Mouse (Mus musculus): Measurements from ENCODE around the gene Rnasel. TPM values are rescaled to one million over a fixed set of nuclear protein-coding genes. Genes with fewer than 3 reads are reported as not detected.

The Rnasel gene
- polyA plus RNA-seq, 1 experiment from 2014 or later: 23.7 TPM

DNA sequence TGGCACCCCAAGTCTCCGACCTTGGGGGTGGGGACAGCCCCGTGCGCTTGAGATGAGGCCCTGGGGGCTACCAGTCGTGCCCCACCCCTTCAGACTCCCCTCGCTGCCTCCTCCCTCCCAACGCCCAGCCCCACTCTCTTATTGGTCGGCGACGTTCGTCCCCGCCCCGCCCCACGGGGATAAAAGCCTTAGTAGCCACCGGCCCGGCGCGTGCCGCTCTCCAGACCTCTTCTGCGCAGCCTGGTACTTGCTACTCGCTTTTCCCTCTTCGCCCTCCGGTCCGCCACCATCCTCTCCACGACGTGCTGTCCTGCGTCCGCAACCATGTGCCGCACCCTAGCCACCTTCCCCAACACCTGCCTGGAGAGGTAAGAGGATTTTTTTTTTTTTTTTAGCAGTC lies 9.1 kb upstream of the Rnasel start, which contains the start of gene Rgs16:
TSS of gene Rgs16 (plus strand) at position 205 of the 400 bp plus-strand sequence.
- under 1% methylated on average over 28 of the region's 28 CpGs for WGBS
- DNase-seq (ENCODE audit: low spot score): peak; percentile 86
- Histone ChIP-seq H3K4me3 (peak within 1 kb of the TSS; percentile 58), H3K4me1 (replicated peaks) (peaks cover 83% of the 10 kb centered on the region), H3K27me3 (ENCODE audit: insufficient read depth, poor library complexity, severe bottlenecking) (peaks cover 48% of the 10 kb centered on the region), H3K36me3 (peaks cover 22% of the 10 kb centered on the region), H3K27ac (peak within 1 kb of the TSS; percentile 77), H3K9me3 (no peaks in the 10 kb centered on the region)

DNA sequence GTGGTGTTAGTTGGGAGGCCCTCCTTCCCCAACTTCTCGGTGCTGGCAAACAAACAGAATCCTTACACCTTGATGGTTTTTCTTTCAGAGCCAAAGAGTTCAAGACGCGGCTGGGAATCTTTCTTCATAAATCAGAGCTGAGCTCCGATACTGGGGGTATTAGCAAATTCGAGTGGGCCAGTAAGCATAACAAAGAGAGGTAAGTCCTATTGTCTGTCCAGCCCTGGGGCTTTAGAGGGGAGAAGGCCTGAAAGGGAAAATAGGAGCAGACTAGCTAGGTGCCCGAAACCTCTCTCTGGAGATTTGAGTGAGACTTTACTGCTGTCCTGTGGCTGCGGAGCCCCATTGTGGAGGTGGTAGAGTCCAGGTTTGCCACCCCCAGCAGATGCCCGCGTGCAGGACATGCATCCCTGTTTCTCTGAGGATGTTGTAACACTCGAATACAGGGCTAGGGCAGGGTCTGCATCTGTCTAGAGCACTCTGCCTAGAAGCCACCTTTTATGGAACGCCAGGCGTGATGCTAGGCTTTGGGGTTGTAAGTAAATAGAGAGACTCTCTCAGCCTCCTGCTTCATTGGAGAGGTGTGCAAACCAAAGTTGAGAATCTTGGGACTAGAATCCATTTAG lies 8.3 kb upstream of the Rnasel start:
- peak overlapping the region; percentile 58 for H3K4me3 ChIP-seq

DNA sequence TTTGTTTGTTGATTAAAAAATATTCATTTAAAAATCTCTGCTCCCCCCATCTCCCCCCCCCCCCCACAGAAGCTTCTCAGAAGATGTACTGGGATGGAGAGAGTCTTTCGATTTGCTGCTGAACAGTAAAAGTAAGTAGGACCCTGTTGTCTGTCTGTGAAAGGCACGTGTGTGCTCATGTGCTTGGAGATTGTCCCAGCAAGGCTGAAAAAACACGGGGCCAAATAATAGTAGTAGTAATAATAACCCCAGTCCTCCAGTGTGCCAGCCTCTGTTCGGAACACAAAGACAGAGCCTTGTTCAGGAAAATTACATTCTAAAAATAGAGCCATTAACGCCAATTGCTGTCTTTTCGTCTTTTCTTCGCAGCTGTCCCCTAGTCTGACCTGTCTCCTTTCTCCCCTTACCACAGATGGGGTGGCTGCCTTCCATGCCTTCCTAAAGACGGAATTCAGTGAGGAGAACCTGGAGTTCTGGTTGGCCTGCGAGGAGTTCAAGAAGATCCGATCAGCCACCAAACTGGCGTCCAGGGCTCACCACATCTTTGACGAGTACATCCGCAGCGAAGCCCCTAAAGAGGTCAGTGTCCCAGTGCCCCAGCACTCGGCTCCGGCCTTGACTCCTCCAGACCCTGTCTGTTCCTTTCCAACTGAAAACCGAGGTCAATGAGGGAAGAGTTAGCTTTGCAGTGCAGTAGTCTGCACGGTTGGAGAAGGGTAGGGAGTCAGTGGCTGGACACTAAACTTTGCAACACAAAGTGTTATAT lies 7.5 kb upstream of the Rnasel start:
- H3K27ac ChIP-seq: 0 out of 2 replicates have a peak overlapping the region, but pooled peaks have one; percentile 77
- peaks cover 78% of the 10 kb centered on the region for H3K4me1 ChIP-seq (replicated peaks)
- WGBS: 66% methylated on average over 18 of the region's 18 CpGs
- peaks cover 47% of the 10 kb centered on the region for H3K27me3 ChIP-seq (ENCODE audit: insufficient read depth, poor library complexity, severe bottlenecking)
- H3K4me3 ChIP-seq: peak overlapping the region; percentile 58
- no peaks in the 10 kb centered on the region for H3K9me3 ChIP-seq
- H3K36me3 ChIP-seq: peaks cover 22% of the 10 kb centered on the region
- no peak for DNase-seq (ENCODE audit: low spot score)

More for the DNA sequence above, 8.3 kb upstream of the Rnasel start:
- WGBS: 24% methylated on average over 12 of the region's 12 CpGs
- Histone ChIP-seq H3K36me3 (peaks cover 22% of the 10 kb centered on the region), H3K9me3 (no peaks in the 10 kb centered on the region), H3K4me1 (replicated peaks) (peaks cover 79% of the 10 kb centered on the region), H3K27me3 (ENCODE audit: insufficient read depth, poor library complexity, severe bottlenecking) (peaks cover 42% of the 10 kb centered on the region), H3K27ac (peak overlapping the region; percentile 77)
- no peak for DNase-seq (ENCODE audit: low spot score)

DNA sequence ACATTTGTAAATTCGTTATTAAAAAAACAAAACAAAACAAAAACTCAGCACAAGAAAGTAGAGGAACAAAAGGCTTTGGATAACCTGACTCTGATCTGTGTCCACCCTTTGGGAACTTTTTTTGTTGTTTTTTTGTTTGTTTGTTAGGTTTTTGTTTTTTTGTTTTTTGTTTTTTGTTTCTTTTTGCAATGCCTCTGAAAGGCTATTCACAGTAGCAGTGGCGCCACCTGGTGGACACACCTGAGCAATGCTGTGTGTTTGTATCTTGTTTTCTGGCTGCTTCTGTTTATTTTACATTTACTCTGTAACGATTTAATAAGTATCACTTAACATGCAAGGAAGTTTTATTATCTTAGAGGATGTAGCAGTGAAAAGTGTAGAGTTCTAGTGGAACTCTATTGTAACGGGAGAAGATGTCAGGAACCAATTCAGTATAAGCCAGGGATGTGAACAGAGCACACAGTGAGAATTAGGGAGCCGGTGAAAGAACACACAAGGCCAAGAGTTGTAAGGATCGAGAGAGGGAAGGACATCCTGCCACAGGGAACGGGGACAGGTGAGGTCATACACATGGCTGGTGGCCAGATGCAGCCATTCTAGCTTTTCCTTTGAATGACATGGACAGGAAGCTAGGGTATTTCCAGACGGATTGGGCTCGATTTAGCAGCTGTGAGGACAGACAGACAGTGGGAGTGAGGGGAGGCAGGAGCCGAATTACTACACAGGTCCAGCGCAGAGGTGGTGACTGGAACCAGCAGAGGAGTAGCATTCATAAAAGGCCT lies 6.7 kb upstream of the Rnasel start:
- H3K4me1 ChIP-seq (replicated peaks): peaks cover 70% of the 10 kb centered on the region
- 65% methylated on average over 11 of the region's 11 CpGs for WGBS

DNA sequence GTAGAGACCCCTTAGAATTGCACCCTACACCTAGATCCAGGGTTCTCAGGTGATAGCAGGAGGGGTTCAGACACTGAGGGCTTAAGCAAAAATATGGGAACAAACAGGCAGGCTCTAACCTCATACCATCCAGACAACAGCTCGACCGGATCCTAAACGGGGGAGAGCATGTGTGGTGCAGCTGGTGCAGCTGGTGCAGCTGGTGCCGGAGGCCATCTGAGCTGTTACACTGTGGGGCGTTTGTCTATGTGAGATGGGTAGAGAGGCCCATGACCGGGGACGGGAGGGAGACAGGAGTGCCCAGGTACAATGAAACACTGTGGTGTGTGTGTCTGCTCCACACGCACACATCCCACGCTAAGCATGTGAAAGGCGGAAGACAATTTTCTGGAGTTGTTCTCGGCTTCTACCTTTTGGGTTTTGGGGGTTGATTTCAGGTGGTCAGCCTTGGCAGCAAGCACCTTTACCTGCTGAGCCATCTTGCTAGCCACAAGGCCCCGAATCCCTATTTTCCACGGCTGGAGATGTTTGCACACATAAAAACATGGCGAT lies 3.0 kb upstream of the Rnasel start:
- peaks cover 67% of the 10 kb centered on the region for H3K4me1 ChIP-seq (replicated peaks)
- 78% methylated on average over 14 of the region's 14 CpGs for WGBS
- no peak for DNase-seq (ENCODE audit: low spot score)
- H3K4me3 ChIP-seq: no peak overlapping the region
- H3K9me3 ChIP-seq: no peaks in the 10 kb centered on the region
- peaks cover 22% of the 10 kb centered on the region for H3K36me3 ChIP-seq
- peaks cover 25% of the 10 kb centered on the region for H3K27me3 ChIP-seq (ENCODE audit: insufficient read depth, poor library complexity, severe bottlenecking)
- H3K27ac ChIP-seq: 0 out of 2 replicates have a peak overlapping the region, but pooled peaks have one; percentile 2

More for the DNA sequence above, 6.7 kb upstream of the Rnasel start:
- Histone ChIP-seq H3K9me3 (no peaks in the 10 kb centered on the region), H3K4me3 (peak overlapping the region; percentile 58; the same call in 1 of the 2 replicates), H3K27ac (no peak overlapping the region), H3K27me3 (ENCODE audit: insufficient read depth, poor library complexity, severe bottlenecking) (peaks cover 50% of the 10 kb centered on the region), H3K36me3 (peaks cover 22% of the 10 kb centered on the region)
- DNase-seq (ENCODE audit: low spot score): peak; percentile 67

DNA sequence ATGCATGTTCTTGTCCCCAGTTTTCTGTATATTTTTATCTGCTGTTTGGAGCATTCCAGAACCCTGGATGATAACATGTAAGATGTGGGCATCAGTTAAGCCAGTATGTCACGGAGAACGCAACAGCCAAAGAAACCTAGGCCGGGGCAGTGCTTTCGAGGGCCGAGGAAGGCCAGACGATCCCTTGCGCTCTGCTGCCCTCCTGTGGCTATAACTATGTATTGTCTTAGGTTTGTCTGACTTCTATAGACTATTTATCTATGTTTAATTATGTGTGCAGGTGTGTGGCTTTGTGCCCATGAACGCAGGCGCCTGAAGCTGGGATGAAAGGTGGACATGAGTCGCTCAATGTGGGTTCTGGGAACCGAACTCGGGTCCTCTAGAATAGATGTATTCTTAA lies 2.5 kb upstream of the Rnasel start:
- H3K4me1 ChIP-seq (replicated peaks): peaks cover 63% of the 10 kb centered on the region
- no peak overlapping the region for H3K4me3 ChIP-seq
- peak; percentile 75 for DNase-seq (ENCODE audit: low spot score)
- peaks cover 22% of the 10 kb centered on the region for H3K36me3 ChIP-seq
- no peaks in the 10 kb centered on the region for H3K9me3 ChIP-seq
- peaks cover 19% of the 10 kb centered on the region for H3K27me3 ChIP-seq (ENCODE audit: insufficient read depth, poor library complexity, severe bottlenecking)
- 5% methylated on average over 12 of the region's 12 CpGs for WGBS
- H3K27ac ChIP-seq: 0 out of 2 replicates have a peak overlapping the region, but pooled peaks have one; percentile 2

DNA sequence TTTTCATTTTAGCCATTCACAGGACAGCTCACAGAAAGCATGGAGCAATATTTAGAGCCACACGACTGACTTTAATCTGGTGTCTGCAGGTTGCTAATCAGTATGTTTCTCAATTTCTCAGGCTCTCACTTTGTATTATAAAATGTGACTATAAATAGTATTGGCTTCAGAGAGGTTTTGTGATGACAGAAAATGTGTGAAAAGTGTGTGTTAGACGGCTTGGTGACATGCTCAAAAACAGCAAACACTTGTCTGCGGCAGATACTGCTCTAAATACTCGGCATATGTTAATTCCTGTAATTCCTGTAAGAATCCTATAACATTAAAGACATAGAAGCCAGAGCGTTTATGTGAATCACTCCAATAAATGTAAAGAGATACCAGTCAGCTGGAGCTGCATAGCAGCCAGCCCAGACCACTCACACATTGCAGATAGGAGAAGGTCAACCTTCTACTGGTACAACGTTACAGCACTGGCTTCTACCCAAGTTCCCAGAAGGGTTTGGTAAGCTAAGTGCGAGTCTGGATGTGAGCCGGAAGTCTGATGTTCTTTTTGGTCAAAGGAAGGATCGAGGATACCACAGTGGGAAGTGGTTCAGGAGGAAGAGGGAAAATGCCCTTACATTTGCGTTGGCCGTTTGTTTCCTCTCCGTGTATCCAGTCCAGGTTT lies 1.2 kb upstream of the Rnasel start:
- Histone ChIP-seq H3K9me3 (no peaks in the 10 kb centered on the region), H3K27ac (peak overlapping the region; percentile 94; the same call in 1 of the 2 replicates), H3K4me3 (no peak overlapping the region), H3K27me3 (ENCODE audit: insufficient read depth, poor library complexity, severe bottlenecking) (peaks cover 16% of the 10 kb centered on the region), H3K4me1 (replicated peaks) (peaks cover 61% of the 10 kb centered on the region), H3K36me3 (peaks cover 18% of the 10 kb centered on the region)
- DNase-seq (ENCODE audit: low spot score): no peak
- WGBS: 77% methylated on average over 12 of the region's 12 CpGs

DNA sequence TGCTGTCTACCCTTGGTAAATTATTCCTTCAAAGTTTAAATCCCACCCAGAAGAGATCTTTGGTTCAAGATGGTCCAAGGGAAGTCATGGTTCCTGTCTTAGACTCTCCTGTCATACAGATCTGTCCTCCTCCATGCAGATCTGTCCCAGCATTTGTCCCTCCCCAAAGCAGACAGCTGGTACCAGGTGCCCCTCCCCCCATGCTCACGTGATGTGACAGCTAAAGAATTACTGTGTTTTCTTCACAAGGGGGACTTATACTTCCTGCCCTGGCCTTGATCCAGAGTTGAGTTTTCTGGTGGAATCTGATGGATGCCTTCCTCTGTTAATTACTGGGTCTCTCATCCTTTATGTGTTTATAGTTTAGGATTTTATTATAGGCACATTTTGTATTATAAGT lies 677 bp upstream of the Rnasel start:
- Histone ChIP-seq H3K27ac (peak overlapping the region; percentile 94), H3K36me3 (peaks cover 13% of the 10 kb centered on the region), H3K27me3 (ENCODE audit: insufficient read depth, poor library complexity, severe bottlenecking) (peaks cover 16% of the 10 kb centered on the region), H3K4me3 (peak overlapping the region; percentile 53; the same call in 1 of the 2 replicates), H3K9me3 (no peaks in the 10 kb centered on the region), H3K4me1 (replicated peaks) (peaks cover 59% of the 10 kb centered on the region)
- WGBS: 6% methylated on average over 1 of the region's 1 CpGs
- peak; percentile 52 for DNase-seq (ENCODE audit: low spot score)

DNA sequence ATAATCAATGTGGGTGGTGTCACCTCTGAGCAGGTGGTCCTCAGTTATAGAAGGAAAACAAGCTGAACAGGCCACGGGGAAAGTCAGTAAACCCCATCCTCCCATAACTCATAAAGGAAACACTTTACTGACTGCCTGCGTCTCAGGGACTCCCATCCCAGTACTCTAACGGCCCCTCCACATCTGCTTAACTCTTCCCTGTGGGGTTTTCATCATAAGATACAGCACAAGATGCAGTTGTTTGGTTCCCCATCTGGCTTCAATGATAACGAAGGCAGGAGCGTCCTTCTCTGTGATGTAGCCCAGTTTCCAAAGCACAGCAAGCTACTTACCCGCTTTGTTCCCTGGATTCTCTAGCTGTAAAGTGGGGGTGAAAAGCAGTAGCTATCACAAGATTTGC lies 828 bp downstream of the Rnasel start:
- H3K4me3 ChIP-seq: peak overlapping the region; percentile 53
- H3K27me3 ChIP-seq (ENCODE audit: insufficient read depth, poor library complexity, severe bottlenecking): peaks cover 16% of the 10 kb centered on the region
- H3K4me1 ChIP-seq (replicated peaks): peaks cover 44% of the 10 kb centered on the region
- H3K36me3 ChIP-seq: peaks cover 16% of the 10 kb centered on the region
- peak overlapping the region; percentile 94 for H3K27ac ChIP-seq
- WGBS: 75% methylated on average over 6 of the region's 6 CpGs
- no peak for DNase-seq (ENCODE audit: low spot score)
- H3K9me3 ChIP-seq: no peaks in the 10 kb centered on the region

DNA sequence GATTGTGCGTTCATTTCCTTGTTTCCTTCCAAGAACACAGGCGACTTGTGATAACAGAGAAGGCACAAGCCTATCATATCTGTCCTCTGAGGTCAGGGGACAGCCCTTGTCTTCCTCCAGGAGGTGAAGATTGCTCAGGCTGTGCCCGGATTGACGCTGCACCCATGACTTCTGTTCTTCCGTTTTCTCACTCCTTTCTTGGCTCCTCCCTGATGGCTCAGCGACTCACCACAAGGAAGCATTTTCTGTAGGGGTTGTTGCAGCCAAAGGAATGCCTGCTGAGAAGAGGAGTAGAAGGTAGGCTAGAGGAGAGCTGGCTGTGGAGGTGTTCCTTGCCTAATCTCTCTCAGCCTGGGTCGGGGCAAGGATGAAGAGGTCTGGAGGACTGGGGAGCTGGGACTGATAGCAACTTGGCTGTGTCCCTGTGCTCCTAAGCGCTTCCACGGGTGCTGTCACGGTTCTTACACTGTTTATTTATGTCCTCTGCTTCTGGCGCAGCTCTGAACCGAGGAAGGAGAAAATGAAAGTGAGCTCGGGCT lies 2.6 kb downstream of the Rnasel start:
- WGBS: 62% methylated on average over 13 of the region's 13 CpGs
- Histone ChIP-seq H3K4me3 (no peak overlapping the region), H3K4me1 (replicated peaks) (peaks cover 36% of the 10 kb centered on the region), H3K27ac (no peak overlapping the region), H3K36me3 (peaks cover 24% of the 10 kb centered on the region), H3K9me3 (no peaks in the 10 kb centered on the region), H3K27me3 (ENCODE audit: insufficient read depth, poor library complexity, severe bottlenecking) (peaks cover 11% of the 10 kb centered on the region; the same call in 1 of the 2 replicates)
- no peak for DNase-seq (ENCODE audit: low spot score)

DNA sequence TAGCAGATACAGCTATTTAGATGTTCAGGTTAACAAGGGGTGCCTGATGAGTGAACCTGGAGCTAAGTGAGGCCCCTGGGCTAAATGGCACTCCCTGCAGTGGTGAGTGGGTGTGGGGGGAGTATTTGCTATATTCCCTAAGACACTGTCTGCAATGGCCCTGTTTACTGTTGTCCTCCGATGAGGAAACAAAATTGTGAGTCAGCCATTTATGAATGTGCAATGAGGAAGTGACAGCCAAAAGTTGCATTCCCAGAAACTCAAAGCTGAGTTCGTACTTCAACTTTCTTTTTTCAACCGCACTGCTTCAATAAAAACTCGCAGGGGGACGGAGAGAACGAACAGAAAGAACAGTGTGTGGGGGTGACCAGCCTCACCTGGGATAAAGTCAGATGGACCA lies 3.3 kb downstream of the Rnasel start:
- 89% methylated on average over 6 of the region's 6 CpGs for WGBS
- Histone ChIP-seq H3K36me3 (peaks cover 24% of the 10 kb centered on the region), H3K27ac (no peak overlapping the region), H3K4me3 (no peak overlapping the region), H3K4me1 (replicated peaks) (peaks cover 36% of the 10 kb centered on the region), H3K9me3 (no peaks in the 10 kb centered on the region), H3K27me3 (ENCODE audit: insufficient read depth, poor library complexity, severe bottlenecking) (peaks cover 8% of the 10 kb centered on the region; the same call in 1 of the 2 replicates)
- no peak for DNase-seq (ENCODE audit: low spot score)

Data from hindbrain, embryonic 10.5 days (tissue).